Mouse (Mus musculus) bone marrow macrophage, adult 2 months (primary cell): ENCODE data around the gene Gm14391.
"Not testable (repeated sequence)": the region's sequence is repeated elsewhere in the genome, so short reads cannot be mapped to it uniquely, and the experiment has no call there.

ENCODE experiments used
- CTCF ChIP-seq: IDR thresholded peaks from 2 replicates; pipeline ENCODE4 v1.5.1; 2012; ENCODE audit warnings: low read depth, mild to moderate bottlenecking, low read length, moderate library complexity
- POLR2A ChIP-seq: IDR thresholded peaks from 2 replicates; pipeline ENCODE4 v1.6.1; 2012; ENCODE audit warnings: mild to moderate bottlenecking, low read depth, low read length, borderline replicate concordance

DNA sequence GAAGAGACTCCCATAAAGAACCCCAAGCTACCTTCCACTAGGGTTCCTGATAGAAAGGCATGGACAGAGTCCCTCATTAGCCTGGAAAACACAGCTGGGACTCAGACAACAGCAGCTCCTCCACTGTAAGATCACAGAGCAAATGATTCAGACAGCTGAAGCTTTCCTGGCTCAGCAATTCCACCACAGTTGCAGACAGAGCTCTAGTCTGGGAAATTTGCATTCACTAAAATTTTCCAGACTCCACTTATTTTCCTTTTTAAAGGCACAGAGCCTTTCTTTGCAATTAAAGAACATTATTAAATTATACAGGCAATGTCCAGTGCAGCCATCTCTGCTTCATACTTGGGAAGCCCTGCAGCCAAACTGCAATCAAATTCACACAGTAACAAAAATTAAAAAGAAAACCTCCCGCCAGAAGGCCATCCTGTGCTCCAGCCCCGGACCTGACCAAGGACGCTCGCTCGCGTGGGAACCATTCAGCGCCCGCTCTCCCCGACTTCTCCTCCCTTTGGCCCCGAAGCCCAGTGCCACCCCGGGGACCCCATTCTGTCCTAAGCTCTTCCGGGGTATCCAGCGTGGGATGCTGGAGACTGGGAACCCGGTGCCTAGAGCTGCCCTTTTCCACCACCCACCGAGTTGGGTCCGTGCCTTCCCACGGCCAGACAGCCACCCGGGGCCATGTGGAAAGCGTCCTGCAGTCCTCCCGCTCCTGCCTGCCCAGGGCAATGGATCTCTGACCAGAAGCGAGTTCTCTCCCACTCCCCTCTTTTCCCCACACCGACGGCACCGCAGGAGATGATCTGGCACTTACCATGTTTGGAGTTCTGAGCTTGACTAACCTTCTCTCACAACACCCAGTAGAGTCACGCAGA is 65.4 kb downstream of the Gm14391 start:
- TF ChIP-seq CTCF, POLR2A: not testable (repeated sequence)
